Mouse (Mus musculus): Measurements from ENCODE around the gene Olfr152.

Olfr152 gene

GRCm38 (mm10) chr2:87779183-87779582 is at the start of gene Olfr152:
Olfr152 (plus strand) TSS chr2:87779483.
- DNase-seq (ENCODE audit: low read depth, low spot score), result no peak

- DNase-seq (ENCODE audit: low read depth, low spot score), result no peak
Measured at GRCm38 (mm10) chr2:87739878-87740277, 39.4 kb upstream of the Olfr152 start, which contains the start of gene Olfr1138. Olfr1138 (minus strand) TSS chr2:87739978.

GRCm38 (mm10) chr2:87743452-87743851 is 35.8 kb upstream of the Olfr152 start, which contains the start of gene Olfr1140:
Olfr1140 (plus strand) TSS chr2:87743752.
- no peak for DNase-seq (ENCODE audit: low read depth, low spot score)

GRCm38 (mm10) chr2:87753891-87754290 is 25.4 kb upstream of the Olfr152 start, which contains the start of gene Olfr1141:
Olfr1141 (minus strand) TSS chr2:87753991.
- DNase-seq (ENCODE audit: low read depth, low spot score), result no peak

GRCm38 (mm10) chr2:87776143-87776542 is 3.1 kb upstream of the Olfr152 start:
- no peak for DNase-seq (ENCODE audit: low read depth, low spot score)

- no peak for DNase-seq (ENCODE audit: low read depth, low spot score)
Measured at GRCm38 (mm10) chr2:87800292-87800691, 21.0 kb downstream of the Olfr152 start, which contains the start of gene Olfr1143. Olfr1143 (plus strand) TSS chr2:87800592.

- DNase-seq (ENCODE audit: low read depth, low spot score), result no peak
Measured at GRCm38 (mm10) chr2:87809522-87809921, 30.2 kb downstream of the Olfr152 start, which contains the start of gene Olfr1145. Olfr1145 (plus strand) TSS chr2:87809822.

GRCm38 (mm10) chr2:87830233-87830632 is 51.0 kb downstream of the Olfr152 start, which contains the start of gene Olfr1148:
Olfr1148 (plus strand) TSS chr2:87830533.
- DNase-seq (ENCODE audit: low read depth, low spot score), result no peak

Data from ZHBTc4 (cell line).